Mouse (Mus musculus) kidney, postnatal 4 days (tissue): ENCODE measurements at regions not wholly inside any gene's neighbourhood (a gene's known extent, or its start where the extent isn't known, plus 50 kb on each side); places are given as distances from the start of the nearest gene placed in this dataset.

Source experiments
- DNase-seq, 2 experiments: peaks; one replicate each; pipeline ENCODE4 v3.0.0; 2021; ENCODE audit warnings: mixed read lengths in 2 of 2

DNA sequence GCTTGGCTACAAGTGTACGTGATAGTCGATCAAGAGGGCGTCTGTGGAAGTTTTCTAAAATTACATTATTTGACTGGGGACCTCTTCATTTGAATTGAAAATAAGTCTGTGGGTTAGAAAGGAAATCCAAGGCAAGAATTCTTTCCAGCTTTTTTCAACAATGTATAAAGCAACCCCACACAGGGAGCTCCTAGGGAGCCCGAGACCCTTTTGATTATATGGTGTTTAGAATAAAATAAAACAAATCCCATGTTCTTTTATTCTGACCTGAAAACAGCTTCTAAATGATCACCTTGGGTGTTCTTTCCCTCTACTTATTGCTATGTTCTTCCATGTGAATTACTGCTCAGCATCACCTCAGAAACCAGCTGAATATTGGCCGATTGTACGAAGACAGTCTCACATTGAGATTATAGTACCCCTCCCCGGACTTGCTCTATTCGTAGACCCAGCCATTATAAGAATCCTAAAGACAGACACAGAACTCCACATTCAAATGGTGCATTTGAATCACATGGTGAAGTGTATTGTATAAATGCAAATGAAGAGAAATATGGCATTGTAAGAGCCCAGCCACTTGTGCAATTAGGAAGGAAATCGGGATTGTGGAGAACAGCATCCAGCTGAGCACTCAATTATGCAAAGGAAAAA lies 236.3 kb upstream of the Map3k7 start:
- DNase-seq: no peak

GRCm38 (mm10) chr4:31728149-31728516 lies 235.8 kb upstream of the Map3k7 start:
- no peak for DNase-seq

- no peak for DNase-seq
Measured at GRCm38 (mm10) chr4:31743776-31744175, 220.1 kb upstream of the Map3k7 start.

GRCm38 (mm10) chr4:31744431-31744830 lies 219.5 kb upstream of the Map3k7 start:
- no peak for DNase-seq

DNA sequence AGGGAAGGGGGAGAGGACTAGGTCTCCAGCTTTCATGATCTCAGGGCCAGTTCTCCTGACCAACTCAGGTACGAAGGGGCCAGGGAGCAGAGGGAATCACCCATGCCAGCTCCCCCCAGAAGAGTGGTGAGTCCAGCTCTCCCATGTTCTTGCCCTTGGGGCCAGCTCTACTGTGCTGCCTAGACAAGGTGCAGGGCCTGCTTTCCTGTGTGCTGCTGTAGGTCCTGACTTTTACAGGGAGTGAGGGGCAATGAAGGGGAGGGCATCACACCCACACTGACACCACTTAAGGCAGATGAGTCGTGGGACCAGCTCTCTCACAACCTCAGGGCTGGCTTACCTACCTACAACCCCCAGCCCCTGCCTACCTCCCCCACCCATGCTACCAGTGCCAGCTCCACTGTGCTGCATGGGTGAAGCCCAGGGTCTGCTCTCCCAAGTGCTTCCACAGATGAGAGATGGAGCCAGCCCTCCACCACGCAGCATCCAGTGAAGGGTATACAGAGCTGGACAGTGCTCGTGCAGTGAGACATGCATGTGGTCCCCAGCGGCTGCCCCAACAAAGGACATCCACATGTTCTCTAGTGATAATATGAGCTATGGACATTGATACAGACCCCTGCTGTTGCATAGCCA lies 210.1 kb upstream of the Map3k7 start:
- no peak for DNase-seq

DNA sequence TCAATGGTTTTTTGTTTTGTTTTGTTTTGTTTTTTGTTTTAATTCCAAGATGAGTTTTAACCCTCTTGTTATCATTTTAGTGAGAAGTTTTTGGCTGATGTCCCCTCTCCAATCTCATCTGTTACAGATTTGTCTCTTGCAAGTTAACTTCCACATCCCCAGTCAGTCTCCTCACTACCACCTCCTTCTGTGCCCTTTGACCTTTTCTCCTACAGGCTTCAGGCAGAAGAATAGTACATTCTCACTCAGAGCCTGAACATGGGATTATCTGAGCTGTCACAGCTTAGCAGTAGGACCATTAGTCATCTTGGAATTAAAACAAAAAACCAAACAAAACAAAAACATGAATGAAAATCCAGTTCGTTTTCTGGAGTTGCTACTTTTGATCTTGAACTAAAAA lies 206.8 kb upstream of the Map3k7 start:
- no peak for DNase-seq

DNA sequence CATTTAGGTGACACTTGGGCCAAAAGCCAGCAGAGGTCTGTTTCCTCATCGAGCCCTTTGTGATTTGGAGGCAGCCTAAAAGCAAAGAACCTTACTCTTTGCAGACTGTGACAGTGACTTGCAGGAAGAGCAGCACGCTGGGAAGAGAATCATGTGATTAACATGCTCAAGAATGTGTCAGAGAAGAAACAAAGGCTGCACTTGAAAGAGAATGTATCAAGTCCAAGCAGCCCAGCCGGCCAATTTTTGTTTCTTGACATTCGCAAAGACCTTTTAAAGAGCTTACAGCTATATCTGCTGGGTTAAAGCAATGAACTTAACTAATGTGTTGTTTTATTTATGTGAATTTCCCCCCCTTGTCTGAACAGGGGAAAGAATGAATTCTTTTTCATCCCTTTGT lies 203.8 kb upstream of the Map3k7 start:
- DNase-seq: peak; percentile 25 to 44

GRCm38 (mm10) chr4:31762199-31762598 lies 201.7 kb upstream of the Map3k7 start:
- DNase-seq: no peak

DNA sequence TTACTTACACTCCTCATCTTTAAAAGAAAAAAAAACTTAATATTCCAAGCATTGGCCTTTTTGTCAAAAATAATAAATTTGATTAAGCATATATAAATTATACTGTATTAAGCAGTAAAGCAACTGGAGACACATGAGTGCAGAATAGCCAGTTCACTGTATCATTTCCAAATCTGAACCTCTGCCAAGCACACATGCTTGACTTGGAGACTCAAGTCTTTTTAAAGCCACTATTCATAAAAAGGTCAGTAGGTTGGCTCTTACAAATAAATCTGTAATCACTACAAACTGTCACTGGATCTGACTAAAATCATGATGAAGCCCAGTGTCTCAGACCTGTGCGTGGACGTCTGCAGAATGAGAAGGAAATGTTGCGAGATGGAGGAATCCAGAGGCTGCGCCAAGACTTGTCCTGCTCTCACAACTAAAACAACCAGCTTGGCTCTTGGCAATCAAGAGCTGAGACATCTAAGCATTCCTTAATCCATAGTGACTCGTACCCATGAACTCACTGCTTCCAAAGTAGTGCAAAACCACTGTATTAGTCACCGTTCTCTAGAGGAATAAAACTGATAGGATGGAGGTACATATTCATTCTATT lies 195.8 kb upstream of the Map3k7 start:
- peak; percentile 23 to 42 for DNase-seq

DNA sequence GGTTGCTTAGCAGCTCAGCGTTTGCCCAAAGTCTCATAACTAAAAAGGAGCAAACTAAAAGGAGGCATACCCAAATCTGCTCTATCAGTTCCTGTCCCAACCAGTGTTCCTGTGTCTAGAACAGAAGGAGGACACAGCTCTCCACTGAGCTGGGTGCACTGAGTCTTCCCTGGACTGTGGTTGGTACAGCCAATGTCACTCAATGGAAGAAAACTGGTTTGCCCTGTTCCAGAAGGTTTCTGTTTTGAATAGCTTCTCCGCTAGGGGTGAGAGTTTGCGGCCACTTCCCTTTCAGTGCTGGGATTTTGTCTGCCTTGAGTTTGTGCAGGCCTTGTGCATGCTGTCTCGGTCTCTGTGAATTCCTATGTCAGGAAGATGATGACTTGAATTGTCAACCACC lies 194.6 kb upstream of the Map3k7 start:
- DNase-seq: no peak

DNA sequence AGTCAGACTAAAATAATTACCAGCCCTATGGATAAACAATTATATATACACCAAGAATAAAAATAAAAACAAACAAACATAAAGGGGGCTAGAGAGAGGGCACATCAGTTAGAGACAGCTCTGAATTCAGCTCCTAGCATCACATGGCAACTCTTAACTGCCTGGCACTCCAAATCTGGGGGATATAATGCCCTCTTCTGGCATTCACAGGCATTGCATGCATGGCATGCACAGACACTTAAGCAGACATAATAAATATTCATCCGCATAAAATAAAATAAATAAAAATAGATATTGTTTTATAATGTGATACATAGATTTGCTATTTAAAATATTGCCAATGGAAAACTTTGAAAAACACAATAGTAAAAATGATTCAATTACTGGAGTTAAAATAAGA lies 177.6 kb upstream of the Map3k7 start:
- DNase-seq: no peak

- DNase-seq: no peak
Measured at GRCm38 (mm10) chr4:31817574-31818240, 146.2 kb upstream of the Map3k7 start.

GRCm38 (mm10) chr4:31819521-31820259 lies 144.2 kb upstream of the Map3k7 start:
- DNase-seq: peak in 1 of 2 experiments; percentile 13

- peak; percentile 60 to 71 for DNase-seq
Measured at GRCm38 (mm10) chr4:31823574-31824348, 140.1 kb upstream of the Map3k7 start.

DNA sequence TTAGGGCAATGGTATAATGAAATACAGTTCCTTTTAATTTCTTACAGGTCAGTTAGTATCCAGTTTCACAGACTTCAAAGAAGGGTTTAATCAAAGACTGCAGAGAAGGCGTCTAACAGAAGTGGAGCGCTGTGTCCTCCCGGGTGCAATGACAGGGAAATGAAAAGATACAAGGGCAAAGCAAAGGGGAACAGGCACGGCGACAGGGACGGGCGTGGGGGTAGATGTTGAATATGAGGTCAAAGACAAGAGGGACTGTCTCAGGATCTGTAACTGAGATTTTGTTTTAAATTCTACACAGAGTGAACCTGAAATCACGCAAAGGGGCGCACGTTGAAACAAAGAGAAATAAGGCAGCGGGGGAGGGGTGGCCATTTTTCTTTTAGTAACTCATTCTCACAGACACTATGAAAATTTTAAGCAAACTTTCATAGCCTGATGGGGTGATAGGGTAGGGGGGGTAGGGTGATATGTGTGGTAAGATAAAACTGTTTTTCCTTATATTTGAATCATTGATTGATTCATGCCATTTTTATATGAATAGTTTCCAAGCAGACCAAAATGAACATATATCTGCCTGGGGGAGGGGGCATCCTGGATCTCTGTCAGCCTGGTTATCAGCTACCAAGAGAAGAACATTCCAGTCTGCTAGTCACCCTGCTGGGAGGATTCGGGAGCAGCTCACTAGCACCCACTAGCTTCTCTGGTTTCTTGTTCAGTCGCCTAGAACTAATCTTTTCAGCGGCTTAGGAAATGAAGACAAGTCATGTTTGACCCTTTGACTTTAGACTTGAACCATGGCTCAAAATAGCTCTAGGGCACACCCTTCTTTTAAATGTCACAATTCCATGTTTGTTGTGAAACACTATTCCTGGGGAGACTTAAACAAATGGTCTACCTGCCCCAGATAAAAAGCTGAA lies 139.1 kb upstream of the Map3k7 start:
- peak; percentile 37 to 54 for DNase-seq

DNA sequence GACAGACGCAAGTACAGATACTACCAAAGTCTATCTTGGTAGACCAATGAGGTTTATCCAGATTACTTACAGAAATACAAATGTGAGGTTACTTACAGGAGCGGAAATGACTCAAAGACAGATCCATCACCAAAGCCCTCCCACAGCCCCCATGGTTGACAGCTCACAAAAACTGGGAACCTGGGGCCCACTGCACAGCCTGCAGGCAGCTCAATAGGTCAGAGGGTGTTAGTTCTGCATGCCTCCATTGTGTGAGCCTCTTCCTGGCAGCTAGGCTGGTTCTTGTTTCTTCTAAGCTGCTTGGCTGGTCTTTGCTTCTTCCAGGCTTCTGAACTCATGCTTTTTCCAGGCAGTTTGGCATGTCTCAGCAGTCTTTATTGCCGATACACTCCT lies 138.5 kb upstream of the Map3k7 start:
- DNase-seq: peak in 1 of 2 experiments; percentile 18

- peak in 1 of 2 experiments; percentile 64 for DNase-seq
Measured at GRCm38 (mm10) chr4:31826661-31827060, 137.2 kb upstream of the Map3k7 start.

- DNase-seq: peak in 1 of 2 experiments; percentile 58
Measured at GRCm38 (mm10) chr4:31827266-31827665, 136.6 kb upstream of the Map3k7 start.

DNA sequence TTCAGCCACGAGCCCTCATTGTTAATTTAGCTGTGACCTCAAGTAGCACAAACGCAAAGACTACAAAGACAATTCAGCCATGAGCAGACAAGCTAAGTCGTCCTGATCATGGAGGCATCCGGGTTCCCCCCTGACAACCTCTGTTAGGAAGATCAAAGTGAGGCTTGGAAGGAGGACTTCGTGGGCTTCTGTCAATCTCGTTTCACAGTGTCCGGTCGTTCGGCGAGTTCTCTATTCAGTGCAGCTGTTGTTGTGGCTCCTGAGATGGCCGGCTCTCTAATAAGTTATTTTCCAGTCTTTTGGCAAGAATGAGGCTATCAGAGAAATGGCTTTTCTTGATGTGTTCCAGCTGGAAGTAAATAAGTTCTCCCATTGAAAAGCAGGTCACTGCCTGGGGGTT lies 133.7 kb upstream of the Map3k7 start:
- peak in 1 of 2 experiments; percentile 66 for DNase-seq

GRCm38 (mm10) chr4:31831469-31831868 lies 132.4 kb upstream of the Map3k7 start:
- no peak for DNase-seq

DNA sequence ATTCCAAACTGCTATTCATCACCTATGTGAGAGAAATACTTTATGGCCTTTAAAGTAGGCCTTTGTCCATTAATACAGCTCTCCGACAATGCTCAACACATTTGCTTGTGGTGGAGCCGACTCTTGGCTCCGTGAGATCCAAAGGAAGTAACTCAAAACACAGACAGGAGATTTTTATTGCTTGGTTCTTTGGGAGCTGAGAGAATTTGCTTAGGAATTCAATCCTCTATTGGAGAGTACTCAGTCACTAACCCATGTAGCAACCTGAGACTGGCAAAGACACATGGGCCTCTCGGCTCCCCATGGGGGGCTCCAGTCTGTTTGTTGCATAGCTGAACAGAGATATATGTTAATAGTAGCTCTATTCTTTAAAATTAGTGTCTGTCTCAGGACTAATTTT lies 130.1 kb upstream of the Map3k7 start:
- no peak for DNase-seq
